Mouse (Mus musculus) liver, embryonic 14.5 days (tissue): ENCODE measurements at regions not wholly inside any gene's neighbourhood (a gene's known extent, or its start where the extent isn't known, plus 50 kb on each side); places are given as distances from the start of the nearest gene placed in this dataset.

Experiments used
- ATAC-seq: fragments of 200-750 bp; cut with Nextera tagmentation; 2 replicates; pipeline ENCODE4 v1.8.0; 2017; ENCODE audit warnings: moderate number of reproducible peaks, mild to moderate bottlenecking, moderate library complexity; ENCODE audit not compliant: insufficient read depth
- DNase-seq, 3 experiments: peaks; one replicate each; pipeline ENCODE4 v3.0.0-alpha.2; 2012 to 2013; ENCODE audit warnings: low read depth in 3 of 3, low spot score in 3 of 3
- H3K27ac ChIP-seq: fragments of 300-500 bp; sonication (generic); 2 replicates; pipeline ENCODE4 v1.5.1; 2014; ENCODE audit warnings: moderate library complexity, mild to moderate bottlenecking, control low read depth, inconsistent platforms
- H3K27me3 ChIP-seq: fragments of 300-500 bp; sonication (generic); 2 replicates; pipeline ENCODE4 v1.6.1; 2014; ENCODE audit warnings: mild to moderate bottlenecking, low read length, moderate library complexity; ENCODE audit not compliant: control insufficient read depth, insufficient read depth
- H3K36me3 ChIP-seq: fragments of 300-500 bp; sonication (generic); replicated peaks from 2 replicates; pipeline ENCODE4 v1.6.1; 2014; ENCODE audit warnings: low read depth; ENCODE audit not compliant: control insufficient read depth, insufficient read depth
- H3K4me1 ChIP-seq, 2 experiments: fragments of 200-500 bp in 1 of 2; fragments of 300-500 bp in 1 of 2; sonication (generic) in 1 of 2; replicated peaks; 2 replicates each; pipeline ENCODE4 v1.6.1; 2012 to 2014; ENCODE audit warnings: antibody characterized with exemption in 1 of 2, inconsistent platforms in 1 of 2, low read length in 1 of 2; ENCODE audit not compliant: control insufficient read depth in 2 of 2, insufficient read depth in 2 of 2
- H3K4me2 ChIP-seq: fragments of 300-500 bp; sonication (generic); 2 replicates; pipeline ENCODE4 v1.6.1; 2014; ENCODE audit warnings: low read depth, mild to moderate bottlenecking, control low read depth, moderate library complexity
- H3K4me3 ChIP-seq, 2 experiments: fragments of 200-500 bp in 1 of 2; fragments of 300-500 bp in 1 of 2; sonication (generic) in 1 of 2; 2 replicates each; pipeline ENCODE4 v1.5.1; 2012 to 2014; ENCODE audit warnings: low read depth in 2 of 2, low read length in 2 of 2, mild to moderate bottlenecking in 2 of 2, control low read depth in 1 of 2, inconsistent platforms in 1 of 2, moderate library complexity in 1 of 2; ENCODE audit not compliant: insufficient read depth in 1 of 2
- H3K9ac ChIP-seq: fragments of 300-500 bp; sonication (generic); replicated peaks from 2 replicates; pipeline ENCODE4 v1.6.1; 2014; ENCODE audit warnings: mild to moderate bottlenecking, control low read depth, moderate library complexity
- H3K9me3 ChIP-seq: fragments of 300-500 bp; sonication (generic); 2 replicates; pipeline ENCODE4 v1.6.1; 2016; ENCODE audit warnings: low read length, mixed read lengths; ENCODE audit not compliant: control insufficient read depth
- CTCF ChIP-seq: IDR thresholded peaks from 2 replicates; pipeline ENCODE4 v1.5.1; 2016; ENCODE audit warnings: antibody characterized with exemption, low read depth, control low read depth
- EP300 ChIP-seq: IDR thresholded peaks from 2 replicates; pipeline ENCODE4 v1.6.1; 2016; ENCODE audit warnings: antibody characterized with exemption, low read depth
- WGBS: fragments of 180-500 bp; shearing (Covaris S2); extraction: QIAGEN DNeasy Blood & Tissue Kit; methylation state at CpG from one replicate; pipeline ENCODE4 v1.1.7; 2014; ENCODE audit not compliant: insufficient replicate concordance; 5-methylcytosine and 5-hydroxymethylcytosine counted together

DNA sequence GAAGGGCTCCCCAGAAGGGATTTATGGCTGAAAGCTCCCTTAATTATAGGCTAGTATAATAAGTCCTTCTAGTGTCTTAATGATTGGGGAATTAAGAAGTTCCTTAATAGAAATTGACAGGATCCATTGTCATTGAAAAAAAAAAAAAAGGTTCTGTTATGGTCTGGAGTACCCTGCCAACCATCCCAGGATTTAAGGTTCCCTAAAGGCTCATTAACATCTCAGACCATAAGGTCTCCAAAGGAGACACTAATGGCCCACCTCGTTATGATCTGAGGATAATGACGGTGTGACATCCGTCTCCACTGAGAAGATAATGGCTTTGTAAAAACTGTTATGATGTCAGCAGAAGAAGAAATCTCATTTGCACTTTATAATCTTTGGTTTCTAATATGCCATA lies 692.6 kb upstream of the Adgra3 start:
- H3K9ac ChIP-seq = no peak overlapping the region
- 46% methylated on average over 3 of the region's 3 CpGs for WGBS
- no peaks in the 10 kb centered on the region for H3K9me3 ChIP-seq
- no peaks in the 10 kb centered on the region for H3K36me3 ChIP-seq
- no peaks in the 10 kb centered on the region for H3K4me1 ChIP-seq
- ATAC-seq (no peak), DNase-seq (no peak)
- no peak overlapping the region for H3K4me2 ChIP-seq
- no peak overlapping the region for H3K4me3 ChIP-seq
- no peaks in the 10 kb centered on the region for H3K27me3 ChIP-seq
- TF ChIP-seq CTCF (no peak), EP300 (no peak)
- H3K27ac ChIP-seq = no peak overlapping the region

DNA sequence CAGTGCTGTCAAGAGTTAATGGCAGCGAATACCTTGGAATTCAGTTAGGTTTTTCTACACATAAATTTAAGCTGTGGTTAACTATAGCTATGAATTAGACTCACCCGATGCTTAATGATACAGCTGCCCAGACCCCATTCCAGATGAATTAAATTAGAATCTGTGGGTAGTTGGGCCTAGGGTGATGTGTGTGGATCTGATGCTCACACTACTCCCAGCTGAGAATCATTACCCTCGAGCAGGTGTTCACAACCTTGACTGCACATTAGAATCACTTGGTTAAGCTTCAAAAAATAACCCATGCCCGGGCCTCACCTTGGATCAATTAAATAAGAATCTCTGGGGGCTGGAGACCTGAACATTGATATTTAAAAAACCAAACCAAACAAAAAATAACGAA lies 684.2 kb upstream of the Adgra3 start:
- WGBS = 52% methylated on average over 5 of the region's 5 CpGs
- H3K36me3 ChIP-seq = no peaks in the 10 kb centered on the region
- TF ChIP-seq EP300 = no peak
- TF ChIP-seq CTCF = no peak

DNA sequence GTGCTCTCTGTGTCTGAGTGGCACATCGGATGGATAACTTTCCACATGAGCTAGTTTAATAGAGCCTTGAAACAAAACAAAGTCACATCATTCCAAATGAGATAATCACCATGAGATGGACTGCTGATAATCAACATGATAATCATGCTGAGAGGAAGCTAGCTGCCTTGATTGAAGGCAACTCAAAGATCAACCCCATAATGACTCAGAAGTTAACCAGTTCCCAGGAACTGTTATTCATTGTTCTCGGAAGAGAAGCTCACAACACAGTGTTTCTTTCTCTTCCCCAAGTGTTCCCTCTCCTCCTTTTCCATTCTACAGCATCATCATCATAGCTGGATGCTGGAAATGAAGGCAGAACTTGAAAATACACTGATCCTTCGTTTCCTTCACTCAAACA lies 674.9 kb upstream of the Adgra3 start:
- TF ChIP-seq EP300 (no peak), CTCF (no peak)
- no peak for ATAC-seq
- DNase-seq = no peak
- H3K27ac ChIP-seq = no peak overlapping the region
- no peaks in the 10 kb centered on the region for H3K9me3 ChIP-seq
- H3K4me3 ChIP-seq = no peak overlapping the region
- H3K4me1 ChIP-seq = no peaks in the 10 kb centered on the region
- no peaks in the 10 kb centered on the region for H3K27me3 ChIP-seq
- 42% methylated on average over 3 of the region's 3 CpGs for WGBS
- no peak overlapping the region for H3K4me2 ChIP-seq
- no peak overlapping the region for H3K9ac ChIP-seq
- H3K36me3 ChIP-seq = no peaks in the 10 kb centered on the region

More for the DNA sequence above, 684.2 kb upstream of the Adgra3 start:
- Histone ChIP-seq H3K9me3 (no peaks in the 10 kb centered on the region), H3K4me1 (no peaks in the 10 kb centered on the region), H3K4me3 (no peak overlapping the region), H3K4me2 (no peak overlapping the region), H3K27me3 (no peaks in the 10 kb centered on the region), H3K9ac (no peak overlapping the region), H3K27ac (no peak overlapping the region)
- ATAC-seq (no peak), DNase-seq (no peak)

DNA sequence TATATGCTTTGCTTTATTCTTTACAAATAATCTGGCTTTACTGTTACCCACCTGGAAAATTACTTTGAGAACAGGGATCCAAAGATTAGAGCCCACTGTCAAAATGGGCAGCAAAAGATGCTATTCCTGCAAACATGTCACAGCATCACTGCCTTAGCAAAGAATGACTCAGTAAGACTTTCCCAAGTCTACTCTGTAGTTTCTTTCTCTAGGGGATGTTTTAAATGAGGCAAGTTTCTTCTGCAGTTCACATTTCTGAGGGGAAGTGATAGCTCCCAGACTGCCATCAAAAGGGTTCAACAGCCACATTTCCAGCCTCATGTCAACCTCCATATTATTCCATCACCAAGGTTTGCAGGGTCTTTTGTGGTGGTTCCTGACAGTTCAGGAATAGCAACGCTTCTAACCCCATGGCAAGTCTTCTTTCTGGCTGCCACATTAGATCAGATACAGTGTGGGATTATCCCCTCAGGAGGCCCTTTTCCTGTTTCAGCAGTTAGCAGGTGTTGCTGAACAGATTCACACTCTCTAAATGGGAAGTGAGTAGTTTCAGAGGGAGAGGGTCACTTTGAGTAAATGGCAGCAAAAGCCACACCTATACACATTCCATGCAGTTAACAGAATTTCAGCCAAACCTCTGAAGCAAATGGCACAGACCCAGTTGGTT lies 669.7 kb upstream of the Adgra3 start:
- WGBS = 41% methylated on average over 1 of the region's 1 CpGs
- ATAC-seq (no peak), DNase-seq (no peak)
- TF ChIP-seq CTCF (no peak), EP300 (no peak)
- H3K4me3 ChIP-seq = no peak overlapping the region
- no peaks in the 10 kb centered on the region for H3K4me1 ChIP-seq
- H3K27ac ChIP-seq = no peak overlapping the region
- no peaks in the 10 kb centered on the region for H3K36me3 ChIP-seq
- no peak overlapping the region for H3K4me2 ChIP-seq
- H3K9ac ChIP-seq = no peak overlapping the region
- no peaks in the 10 kb centered on the region for H3K9me3 ChIP-seq
- H3K27me3 ChIP-seq = no peaks in the 10 kb centered on the region

DNA sequence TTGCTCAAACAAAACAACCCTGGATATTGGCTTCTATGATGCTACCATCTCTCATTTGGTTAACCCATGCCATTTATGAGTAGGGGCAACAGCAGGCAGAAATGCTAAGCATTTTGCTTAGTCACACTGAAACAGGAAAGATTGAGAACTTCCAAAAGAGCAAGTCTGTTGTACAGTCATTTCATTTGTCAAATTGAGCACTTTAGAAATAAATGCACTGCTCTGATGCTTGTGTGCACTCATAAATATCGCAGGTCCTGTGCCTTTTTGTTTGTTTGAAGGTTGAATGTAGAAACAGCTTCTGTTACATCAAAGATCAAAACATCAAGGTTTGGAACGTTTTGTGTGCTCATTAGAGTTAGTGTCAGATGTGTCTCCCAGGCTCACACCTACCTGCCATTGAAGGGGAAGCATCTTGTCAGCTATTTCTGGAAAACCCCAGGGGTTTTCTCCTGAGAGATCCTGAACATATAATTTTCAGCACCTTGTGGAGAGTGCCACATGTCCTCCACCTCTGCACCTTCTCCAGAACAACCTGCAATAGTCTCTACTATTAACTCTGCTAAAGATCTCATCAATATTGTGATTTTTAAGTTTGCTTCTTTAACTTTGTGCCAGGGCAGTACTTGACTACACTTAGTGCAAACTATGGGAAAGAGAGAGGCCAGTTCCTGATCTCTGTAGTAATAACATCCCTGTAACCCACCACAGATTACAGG lies 648.3 kb upstream of the Adgra3 start:
- no peak for TF ChIP-seq CTCF
- TF ChIP-seq EP300 = no peak
- H3K27me3 ChIP-seq = no peaks in the 10 kb centered on the region
- 43% methylated on average over 2 of the region's 2 CpGs for WGBS
- H3K9ac ChIP-seq = no peak overlapping the region
- no peak overlapping the region for H3K4me3 ChIP-seq
- H3K4me2 ChIP-seq = no peak overlapping the region
- DNase-seq = no peak
- no peaks in the 10 kb centered on the region for H3K9me3 ChIP-seq
- ATAC-seq = no peak
- H3K4me1 ChIP-seq = no peaks in the 10 kb centered on the region
- H3K27ac ChIP-seq = no peak overlapping the region
- no peaks in the 10 kb centered on the region for H3K36me3 ChIP-seq
